Mouse (Mus musculus) c-Kit-negative CD71-positive TER-119-positive erythroid progenitor cells, embryonic 14.5 days (primary cell): ENCODE measurements around the gene Pgls.

Source experiments
- DNase-seq: peaks from one replicate; pipeline ENCODE4 v3.0.0-alpha.2; 2013; ENCODE audit warnings: low read depth, low spot score

Pgls gene

GRCm38 (mm10) chr8:71598375-71598774, 6.4 kb downstream of the Pgls start:
- DNase-seq = no peak

DNA sequence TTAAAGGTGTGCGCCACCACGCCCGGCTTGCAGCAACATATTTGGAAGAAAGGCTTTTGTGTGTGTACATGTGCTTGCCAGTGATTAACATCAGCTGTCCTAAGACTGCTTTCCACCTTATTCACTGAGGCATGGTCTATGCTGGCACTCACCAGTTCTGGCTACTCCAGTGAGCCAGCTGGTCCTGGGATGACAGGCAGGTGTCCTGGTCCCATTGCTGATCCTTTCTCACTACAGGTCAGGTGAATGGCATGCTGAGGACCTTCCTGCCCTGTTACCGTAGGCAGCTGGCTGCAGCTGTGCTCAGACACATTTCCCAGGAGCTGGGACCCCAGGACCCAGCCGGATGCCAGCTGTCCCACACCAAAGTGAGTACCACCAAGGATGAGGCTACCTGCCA, 6.9 kb downstream of the Pgls start:
- DNase-seq = no peak

DNA sequence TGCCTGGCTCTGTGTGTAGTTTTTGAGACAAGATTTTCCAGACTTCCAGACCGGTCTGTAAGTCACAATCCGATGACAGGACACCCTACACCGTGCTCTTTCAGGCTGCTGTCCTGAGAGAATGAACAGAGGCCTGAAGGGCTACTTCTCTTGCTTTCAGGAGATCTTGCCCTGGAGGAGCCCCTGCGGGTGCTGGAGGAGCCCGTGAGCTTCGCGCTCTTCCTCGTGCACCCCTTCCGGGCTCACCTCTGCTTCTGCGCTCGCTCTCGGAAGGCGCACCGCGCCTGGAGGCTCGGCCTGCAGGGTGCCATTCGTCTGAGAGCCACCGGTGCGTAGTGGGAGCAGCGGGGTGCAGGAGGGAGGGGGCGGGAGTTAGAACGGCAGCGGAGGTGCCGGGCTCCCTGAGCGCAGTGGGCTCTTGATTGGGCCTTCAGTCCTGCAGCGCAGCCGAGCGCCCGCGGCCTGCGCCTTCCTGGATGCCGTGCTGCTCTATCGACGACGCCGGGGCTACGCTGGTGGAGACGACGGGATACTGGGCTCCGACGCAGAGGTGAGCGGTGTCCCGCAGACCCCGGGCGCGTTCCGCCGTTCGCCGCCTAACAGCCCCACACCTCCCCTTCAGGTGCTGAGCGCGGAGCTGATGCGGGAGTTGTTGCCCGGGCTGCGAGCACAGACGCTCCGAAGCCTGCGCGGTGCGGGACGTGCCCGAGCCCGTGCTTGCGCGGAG, 10.1 kb downstream of the Pgls start:
- no peak for DNase-seq

DNA sequence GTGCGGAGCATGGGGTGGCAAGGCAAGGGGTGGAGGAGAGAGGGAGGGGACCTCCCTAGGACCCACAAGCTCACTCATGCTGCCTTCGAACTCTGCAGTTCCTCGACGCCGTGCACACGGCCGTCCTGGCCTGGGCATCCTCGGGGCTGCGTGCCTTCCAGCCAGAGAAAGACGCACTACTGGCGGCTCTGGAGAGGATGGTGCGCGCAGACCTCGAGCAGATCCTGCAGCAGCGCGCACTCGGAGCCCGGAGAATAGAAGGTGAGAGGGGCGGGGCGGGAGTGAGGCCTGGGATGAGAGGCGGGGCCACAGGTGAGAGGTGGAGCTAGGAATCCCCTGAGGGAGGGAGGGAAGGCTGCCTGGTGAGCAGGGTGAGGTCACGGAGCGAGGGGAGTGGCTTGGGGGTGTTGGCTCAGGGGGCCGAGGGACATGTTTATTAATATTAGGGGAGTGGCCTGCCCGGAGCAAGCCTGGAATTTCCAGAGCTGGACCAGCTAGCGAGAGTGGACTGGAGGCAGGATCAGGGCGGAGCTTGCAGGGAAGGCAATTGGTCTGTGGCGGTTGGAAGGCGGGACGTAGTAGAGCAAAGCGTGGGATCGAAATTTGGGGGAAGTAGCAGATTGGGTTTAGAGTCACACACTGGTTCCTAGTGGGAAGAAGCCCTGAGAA, 10.8 kb downstream of the Pgls start:
- no peak for DNase-seq

GRCm38 (mm10) chr8:71604021-71604420, 12.0 kb downstream of the Pgls start:
- no peak for DNase-seq

DNA sequence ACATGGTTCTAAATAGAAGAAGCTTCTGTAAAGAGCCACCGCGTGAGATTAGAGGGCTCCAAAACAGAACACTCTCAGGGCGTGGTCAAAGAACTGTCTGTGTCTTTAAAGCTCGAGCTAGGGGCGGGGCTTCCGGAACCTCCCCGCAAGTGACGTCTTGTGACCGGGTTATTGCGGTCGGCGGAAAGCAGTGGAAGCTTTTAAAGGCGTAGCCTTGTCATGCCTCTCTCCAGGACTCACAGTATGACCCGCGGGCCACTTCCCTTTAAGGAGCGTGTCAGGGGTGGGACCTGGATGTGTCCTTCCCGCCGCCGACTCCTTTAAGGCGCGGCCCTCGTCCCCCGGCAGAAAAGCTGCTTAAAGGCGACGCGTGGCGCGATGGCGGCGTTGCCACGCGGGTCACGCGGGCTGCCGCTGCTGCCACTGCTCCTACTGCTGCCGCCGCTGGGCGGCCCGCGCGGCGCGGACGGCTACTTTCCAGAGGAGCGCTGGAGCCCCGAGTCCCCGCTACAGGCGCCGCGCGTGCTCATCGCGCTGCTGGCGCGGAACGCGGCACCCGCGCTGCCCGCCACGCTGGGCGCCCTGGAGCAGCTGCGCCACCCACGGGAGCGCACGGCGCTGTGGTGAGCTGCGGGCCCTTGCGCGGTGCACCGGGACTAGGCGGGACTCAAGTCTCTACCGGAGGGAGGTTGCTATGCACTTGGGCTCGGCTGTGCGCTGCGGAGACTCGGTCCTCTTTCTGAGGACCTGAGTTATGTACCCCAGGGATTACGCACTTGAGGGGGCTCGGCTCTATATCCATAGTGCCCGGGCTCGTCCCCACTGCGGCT, 19.1 kb downstream of the Pgls start, which contains the start of gene Colgalt1:
Gene Colgalt1, plus strand, starts transcription at position 177 of the 830 bp plus-strand sequence.
- peak; percentile 96 for DNase-seq

- no peak for DNase-seq
Measured at GRCm38 (mm10) chr8:71612141-71612540, 20.2 kb downstream of the Pgls start.

GRCm38 (mm10) chr8:71613418-71613817, 21.4 kb downstream of the Pgls start:
- no peak for DNase-seq

DNA sequence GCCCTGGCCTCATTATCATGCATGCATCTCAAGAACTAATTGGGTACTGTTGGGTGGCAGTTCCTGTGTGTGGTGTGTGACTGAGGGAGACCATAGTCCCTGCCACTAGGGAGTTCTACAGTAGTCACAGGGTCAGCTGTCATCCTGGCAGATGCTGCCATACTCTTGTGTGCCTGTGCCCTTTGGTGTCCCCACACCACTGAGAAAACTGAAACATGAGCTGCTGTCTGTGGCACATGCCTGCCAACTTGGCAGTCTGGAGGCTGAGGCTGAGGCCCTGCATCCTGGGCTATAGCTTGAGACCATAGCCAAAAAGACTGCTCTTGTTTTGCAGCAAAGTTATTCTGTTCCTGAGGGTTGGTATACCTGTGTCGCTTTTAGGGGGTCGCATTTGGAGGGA, 27.8 kb downstream of the Pgls start:
- DNase-seq = no peak

DNA sequence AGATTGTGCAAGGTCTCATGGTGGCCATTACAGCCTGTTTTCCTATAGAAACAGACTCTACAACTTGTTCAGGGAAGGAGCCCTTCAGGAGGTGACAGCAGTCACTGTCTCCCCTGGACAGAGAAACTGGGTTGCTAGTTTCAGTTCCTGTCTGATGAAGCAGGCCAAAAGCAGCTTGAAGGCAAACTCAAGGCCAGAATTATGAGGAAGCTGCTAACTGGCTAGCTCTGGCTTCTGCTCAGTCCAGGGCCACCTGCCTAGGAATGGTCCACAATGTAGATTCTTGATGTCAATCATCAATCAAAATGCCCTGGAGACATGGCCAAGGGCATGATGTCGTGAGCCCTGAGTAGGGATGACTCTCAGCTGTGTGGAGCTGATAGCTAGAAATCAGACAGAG, 33.1 kb downstream of the Pgls start:
- DNase-seq = no peak

DNA sequence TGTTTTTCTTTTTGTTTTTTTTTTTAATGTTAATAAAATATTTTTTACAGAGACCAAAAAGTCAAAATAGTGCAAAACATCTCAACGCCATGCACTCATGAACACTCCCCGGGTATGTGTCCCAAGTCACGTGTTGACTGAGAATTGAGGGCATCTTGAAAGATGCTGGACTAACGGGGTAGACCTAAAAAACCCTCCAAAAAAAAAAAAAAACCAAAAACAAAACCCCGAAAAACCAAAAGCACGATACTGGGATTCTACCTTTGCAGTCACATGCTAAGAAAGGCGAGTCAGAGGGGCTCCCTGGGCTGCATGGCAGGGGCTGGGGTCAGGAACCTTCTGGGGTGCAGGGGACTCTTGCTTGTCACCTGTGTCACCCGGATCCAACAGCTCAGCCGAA, 34.8 kb downstream of the Pgls start:
- no peak for DNase-seq

DNA sequence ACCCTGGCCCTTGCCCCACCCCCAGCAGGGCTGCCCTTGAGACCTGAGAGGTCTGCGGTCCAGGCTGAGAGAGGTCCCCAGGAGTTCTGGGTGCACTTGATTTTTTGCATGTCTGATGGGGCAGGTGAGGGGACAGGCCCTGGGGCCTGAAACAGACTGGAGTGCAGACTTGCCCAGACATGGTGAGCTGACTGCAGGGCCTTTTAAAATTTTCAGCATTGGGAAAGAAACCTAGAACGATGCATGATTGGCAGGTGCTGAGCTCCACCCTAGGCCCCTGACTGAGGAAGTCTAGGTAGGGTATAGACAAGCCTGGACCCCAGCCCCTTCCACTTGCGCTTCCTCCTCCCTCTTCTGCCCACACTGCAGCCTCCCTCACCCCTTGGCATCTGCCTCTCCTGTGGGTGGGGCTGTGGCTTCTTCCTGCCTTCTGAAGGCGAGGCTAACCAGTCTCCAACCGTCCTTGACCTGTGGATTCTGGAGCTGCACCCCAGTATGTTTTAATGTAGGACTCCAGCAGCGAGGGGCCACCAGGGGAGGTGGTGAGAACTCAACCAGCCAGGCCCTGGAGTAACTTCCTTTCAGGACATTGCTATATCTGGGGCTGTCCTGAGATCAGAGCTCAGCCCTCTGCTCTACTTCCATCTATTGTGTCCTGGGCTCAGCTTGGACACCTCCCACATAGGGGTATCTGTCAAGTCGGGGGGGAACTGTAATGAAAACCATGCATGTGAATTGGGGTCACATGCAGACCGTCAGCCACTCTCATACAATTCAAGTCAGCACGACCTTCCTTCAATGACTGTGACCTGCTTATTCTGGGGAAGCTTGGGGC, 35.5 kb downstream of the Pgls start:
- DNase-seq = no peak

GRCm38 (mm10) chr8:71628396-71629095, 36.6 kb downstream of the Pgls start:
- no peak for DNase-seq

DNA sequence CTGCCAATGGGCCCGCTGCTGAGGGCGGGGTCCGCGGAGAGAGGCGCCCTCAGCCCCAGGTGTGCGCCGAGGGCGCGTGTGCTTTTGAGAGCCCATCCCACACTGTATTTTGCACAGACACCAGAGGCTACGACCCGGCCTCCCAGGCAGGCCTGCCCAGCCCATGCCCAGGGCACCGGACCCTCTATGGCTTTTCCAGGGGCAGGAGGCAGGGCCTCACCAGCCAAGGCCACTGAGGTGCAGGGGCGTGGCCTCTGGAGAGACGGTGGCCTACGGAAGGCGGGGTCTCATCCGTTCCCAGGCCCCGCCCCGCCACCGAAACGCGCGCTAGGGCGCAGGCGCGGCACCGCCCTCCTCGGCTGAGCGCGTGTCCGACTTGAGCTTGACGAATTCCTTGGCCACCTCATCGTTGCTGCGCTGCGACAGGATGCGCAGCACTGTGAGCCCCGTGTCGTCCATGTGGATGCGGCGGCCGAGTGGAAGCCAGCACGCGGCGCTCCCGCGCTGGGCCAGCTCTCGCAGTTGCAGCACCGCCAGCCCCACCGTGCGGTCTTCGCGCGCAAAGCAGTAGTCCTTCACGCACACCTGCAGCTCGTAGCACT, 37.2 kb downstream of the Pgls start:
- peak; percentile 60 for DNase-seq

DNA sequence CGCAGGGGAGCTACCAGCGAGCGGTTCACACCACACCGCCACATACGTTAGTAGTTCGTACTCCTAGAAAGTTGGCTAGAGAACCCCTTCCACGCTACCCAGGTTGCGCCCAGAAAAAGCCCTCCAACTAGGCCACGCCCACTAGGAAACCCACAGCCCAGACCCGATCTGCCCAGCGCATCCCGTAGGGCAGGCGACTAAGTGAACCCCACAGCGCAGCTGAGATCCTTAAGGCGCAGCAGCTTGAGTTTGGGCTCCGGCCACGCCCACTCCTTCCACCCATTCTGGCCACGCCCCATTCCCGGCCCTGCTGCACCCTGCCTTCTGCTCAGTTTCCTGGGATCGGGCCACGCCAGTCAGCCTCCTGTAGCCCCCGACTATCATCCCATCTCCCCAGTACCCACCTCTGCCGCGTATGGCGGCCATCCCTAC, 37.8 kb downstream of the Pgls start:
- no peak for DNase-seq

DNA sequence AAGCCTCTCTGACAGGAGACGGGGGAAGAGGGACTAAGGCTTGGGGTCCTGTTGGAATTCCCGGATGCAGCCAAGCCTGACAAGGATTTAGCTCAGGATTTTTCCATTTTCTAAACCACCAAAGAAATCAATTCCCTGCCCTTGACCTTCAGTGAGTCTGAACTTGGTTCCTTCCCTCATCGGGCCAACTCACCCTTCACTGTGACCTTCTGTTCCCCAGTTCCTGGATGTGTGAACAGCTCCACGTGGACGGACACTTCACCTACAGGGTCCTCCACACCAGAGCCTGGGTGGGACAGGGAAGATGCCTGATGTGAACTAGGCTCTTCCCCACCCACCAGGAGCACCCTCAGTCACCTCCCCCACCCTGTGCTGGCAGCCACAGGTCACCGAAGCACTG, 38.8 kb downstream of the Pgls start:
- no peak for DNase-seq

DNA sequence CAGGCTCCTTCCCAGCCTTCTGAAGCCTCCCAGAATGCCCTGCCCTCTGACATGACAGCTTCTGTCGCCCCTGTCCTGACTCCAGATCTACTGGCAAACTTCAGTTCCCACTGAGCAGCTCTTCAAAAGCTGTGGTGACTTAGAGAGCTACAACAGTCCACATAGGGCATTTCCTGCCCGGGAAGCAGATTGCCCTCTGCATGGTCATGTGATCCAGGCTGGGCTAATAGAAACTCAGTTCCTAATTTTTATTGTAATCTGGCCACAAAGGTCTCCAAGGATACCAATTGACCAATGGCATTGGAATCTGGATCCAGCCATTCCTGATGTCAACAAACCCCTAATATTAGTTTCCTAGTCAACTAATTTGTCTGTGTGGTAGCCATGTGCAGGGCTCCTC, 39.9 kb downstream of the Pgls start:
- no peak for DNase-seq

GRCm38 (mm10) chr8:71633164-71633563, 41.2 kb downstream of the Pgls start:
- DNase-seq = no peak

DNA sequence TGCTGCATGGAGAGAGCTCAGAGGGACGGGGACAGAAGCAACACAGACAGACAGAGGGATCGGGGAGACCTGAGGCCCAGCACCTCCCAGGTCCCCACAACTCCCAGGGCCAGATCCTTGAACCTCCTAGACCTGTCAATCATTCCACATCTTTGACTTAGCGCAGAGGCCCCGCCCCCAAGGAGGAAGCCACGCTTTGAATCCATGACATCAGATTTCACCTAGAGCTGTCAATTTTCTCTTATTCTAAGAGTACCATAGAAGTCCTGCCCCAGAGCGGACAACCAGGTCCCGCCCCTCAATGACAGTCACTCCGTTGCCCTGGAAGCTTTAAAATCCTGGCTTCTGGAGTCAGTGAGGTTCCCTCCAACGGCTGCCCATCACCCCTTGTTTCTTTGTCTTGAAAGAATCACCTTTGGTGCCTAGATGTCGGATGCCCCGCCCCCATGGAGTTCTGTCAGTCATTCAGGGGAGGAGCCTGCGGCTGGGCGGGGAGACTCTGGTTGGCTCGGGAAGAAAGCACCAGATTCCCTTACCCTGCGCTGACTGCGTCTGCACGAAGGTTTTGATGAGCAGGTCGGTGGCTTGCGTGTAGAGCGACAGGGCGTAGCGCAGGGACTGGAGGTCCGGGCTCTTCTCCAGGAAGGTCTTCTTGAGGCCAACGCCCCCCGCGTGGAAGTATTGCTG, 42.1 kb downstream of the Pgls start:
- no peak for DNase-seq
